Mouse (Mus musculus) heart, adult 11 months (tissue): ENCODE measurements around the gene Rpl6.
"Not testable (repeated sequence)": the region's sequence is repeated elsewhere in the genome, so short reads cannot be mapped to it uniquely, and the experiment has no call there.

Source experiments
- DNase-seq: peaks from one replicate; pipeline ENCODE4 v3.0.0; 2022

The Rpl6 gene

GRCm38 (mm10) chr5:121226406-121226805 lies 22.1 kb downstream of the Rpl6 start:
- no peak for DNase-seq

DNA sequence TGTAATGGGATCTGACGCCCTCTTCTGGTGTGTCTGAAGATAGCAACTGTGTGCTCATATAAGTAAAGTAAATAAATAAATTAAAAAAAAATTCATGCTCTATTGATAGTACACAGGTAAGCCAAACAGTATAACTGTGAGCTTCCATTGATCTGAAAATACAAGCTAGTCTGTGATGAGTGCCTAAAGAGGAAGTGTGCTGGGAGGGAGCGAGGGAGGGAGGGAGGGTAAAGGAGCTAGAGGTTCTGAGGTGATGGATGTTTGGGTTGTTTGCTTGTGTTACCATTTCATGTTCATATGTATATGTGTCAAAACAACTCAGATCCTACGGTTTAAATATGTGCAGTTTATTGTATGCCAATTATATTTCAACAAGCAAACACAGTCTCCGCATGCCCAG lies 22.6 kb downstream of the Rpl6 start:
- DNase-seq = no peak

GRCm38 (mm10) chr5:121227330-121227729 lies 23.0 kb downstream of the Rpl6 start:
- not testable (repeated sequence) for DNase-seq

DNA sequence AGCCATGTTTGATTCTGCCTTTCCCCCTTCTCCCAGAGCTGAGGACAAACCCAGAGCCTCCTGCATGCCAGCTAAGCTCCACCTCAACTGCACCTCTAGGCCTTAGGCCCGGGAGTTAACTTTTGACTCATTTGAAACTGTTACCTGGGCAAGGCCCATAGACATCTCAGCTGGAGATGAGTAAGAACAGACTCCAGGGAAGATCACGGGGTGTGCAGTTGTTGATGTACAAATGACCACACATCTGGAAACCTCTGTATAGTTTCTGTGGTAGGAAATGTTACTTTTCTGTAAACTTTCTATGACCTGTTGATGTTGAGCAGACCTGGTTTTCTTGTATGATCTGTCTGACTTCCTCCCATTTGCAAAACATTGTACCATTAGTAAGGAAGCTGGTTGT lies 24.9 kb downstream of the Rpl6 start:
- no peak for DNase-seq

- no peak for DNase-seq
These were observed 26.5 kb downstream of the Rpl6 start for GRCm38 (mm10) chr5:121230811-121231210.

DNA sequence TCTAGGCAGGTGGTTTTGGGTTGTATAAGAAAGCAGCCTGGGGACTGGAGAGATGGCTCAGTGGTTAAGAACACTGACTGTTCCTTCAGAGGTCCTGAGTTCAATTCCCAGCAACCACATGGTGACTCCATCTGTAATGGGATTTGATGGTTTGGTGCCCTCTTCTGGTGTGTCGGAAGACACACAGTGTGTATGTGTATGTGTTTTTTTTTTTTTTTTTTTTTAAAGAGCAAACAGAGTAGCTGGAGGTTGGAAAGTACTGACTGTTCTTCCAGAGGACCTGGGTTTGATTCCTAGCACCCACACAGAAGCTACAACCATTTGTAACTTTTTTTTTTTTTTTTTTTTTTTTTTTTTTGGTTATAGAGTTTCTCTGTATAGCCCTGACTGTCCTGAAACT lies 28.5 kb downstream of the Rpl6 start:
- DNase-seq = no peak

GRCm38 (mm10) chr5:121233726-121234125 lies 29.4 kb downstream of the Rpl6 start:
- no peak for DNase-seq

DNA sequence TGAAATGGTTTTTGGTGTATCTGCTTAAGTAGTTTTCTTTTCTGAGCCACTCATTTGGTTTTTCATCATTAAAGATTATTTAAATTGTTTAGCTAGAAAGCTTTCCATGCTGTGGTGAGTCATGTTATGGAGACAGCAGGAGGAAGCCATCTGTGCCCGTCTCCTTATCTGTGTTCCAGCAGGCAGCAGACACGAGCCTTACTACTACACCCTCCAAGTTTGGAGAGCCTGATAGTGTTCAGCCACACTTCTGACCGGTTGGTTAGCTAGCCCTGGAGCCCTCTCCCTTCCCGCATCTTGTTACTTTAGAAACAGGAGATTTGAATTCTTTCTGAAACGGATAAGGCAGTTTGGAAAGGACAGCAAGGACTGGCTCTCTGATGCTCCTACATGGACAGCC lies 31.9 kb downstream of the Rpl6 start:
- peak; percentile 92 for DNase-seq

- no peak for DNase-seq
These were observed 33.9 kb downstream of the Rpl6 start for GRCm38 (mm10) chr5:121238208-121238607.

DNA sequence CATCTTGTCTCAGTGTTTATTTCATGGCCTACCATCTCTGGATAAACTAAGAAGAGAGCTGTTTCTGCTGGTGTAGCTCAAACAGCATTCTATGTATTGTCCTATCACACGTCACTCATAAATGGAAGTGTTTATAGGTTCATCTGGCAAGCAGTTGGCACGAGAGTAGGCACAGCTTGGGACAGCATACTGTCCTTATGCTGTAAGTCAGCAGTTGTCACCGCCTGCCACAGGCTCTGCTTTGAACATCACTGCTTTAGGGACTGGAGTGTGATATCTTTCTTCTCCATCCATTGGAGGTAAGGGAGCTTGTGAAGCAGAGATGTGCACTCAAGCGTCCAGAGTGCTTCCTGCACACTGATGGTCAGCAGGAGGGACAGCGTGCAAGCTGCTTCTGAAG lies 35.6 kb downstream of the Rpl6 start:
- no peak for DNase-seq

DNA sequence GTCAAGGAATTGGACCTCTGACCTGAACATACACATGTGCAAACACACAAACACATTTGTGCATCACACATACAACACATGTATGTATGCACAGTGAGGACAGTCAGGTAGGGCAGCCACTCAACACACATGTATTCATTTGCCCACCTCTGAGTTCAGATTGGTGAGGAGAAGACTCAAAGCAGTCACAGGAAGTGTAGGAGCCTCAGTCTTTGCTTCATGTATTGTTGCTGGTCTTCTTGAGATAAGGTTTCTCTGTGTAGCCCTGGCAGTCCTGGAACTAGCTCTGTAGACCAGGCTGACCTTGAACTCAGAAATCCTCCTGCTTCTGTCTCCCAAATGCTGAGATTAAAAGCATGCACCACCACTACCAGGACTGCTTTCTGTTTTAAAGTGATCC lies 36.9 kb downstream of the Rpl6 start:
- DNase-seq = no peak

- DNase-seq = peak; percentile 73
These were observed 38.0 kb downstream of the Rpl6 start for GRCm38 (mm10) chr5:121242261-121242660.

DNA sequence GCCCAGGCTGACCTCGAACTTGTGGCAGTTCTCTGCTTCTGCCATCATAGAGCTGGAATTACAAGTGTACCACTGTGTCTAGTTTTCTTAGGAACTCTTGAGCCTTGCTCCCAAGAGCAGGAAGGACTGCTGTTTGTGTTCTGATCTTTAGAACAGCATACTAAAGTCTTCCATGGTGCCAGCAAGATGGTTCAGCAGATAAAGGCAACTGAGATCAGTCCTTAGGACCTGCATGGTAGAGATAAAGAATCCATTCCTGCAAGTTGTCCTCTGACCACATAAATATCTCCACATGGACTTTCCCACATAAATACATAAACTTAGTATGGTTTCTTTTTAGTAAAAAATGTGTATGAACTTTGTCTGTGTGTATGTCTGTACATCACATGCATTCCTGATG lies 38.4 kb downstream of the Rpl6 start:
- DNase-seq = peak; percentile 5

DNA sequence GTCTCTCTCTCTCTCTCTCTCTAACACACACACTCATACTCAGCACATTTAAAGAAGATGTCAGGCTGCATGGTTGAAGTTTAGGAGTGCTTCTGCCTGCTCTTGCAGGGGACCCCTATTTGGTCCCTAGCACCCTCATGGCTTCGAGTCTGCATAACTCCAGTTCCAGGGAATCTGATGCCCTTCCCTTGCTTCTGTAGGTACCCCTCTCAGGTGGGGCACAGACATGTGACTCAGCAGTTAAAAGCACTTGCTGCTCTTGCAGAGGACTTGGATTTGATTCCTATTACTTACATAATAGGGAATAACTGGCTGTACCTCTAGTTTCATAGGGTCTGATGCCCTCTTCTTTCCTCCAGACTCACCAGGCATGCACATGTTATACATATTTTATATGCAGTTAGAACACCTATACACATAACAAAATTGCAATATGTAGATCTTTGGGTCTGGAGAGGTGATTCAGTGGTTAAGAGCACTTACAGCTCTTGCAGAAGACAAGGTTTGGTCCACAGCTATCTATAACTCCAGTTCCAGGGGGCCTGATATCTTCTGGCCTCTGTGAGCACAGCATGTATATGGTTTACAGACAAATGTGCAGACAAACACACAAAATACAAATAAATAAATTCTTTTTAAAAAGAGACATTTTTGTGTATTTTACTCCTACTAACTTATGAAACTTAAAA lies 39.5 kb downstream of the Rpl6 start:
- peak; percentile 72 for DNase-seq

- peak; percentile 16 for DNase-seq
These were observed 40.1 kb downstream of the Rpl6 start for GRCm38 (mm10) chr5:121244365-121244731.

- peak; percentile 43 for DNase-seq
These were observed 40.9 kb downstream of the Rpl6 start for GRCm38 (mm10) chr5:121245201-121245600.

GRCm38 (mm10) chr5:121248766-121249394 lies 44.6 kb downstream of the Rpl6 start:
- no peak for DNase-seq

DNA sequence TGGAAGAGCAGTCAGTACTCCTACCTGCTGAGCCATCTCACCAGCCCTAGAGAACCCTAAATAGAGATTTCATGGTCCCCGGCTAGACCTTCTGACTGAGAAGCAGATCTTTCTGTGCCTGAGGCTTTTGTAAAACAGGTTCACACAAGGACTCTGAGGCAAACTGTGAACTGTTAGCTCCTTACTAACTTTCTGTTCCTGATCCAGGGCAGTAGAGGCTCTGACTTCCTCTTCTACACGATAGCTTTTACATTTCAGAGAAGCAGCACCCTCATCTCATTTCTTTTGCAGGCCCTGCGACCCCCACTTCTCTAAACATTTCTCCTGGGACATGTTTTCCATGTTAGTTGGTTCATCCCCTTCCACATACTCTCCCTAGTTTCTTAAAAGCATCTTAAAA lies 45.4 kb downstream of the Rpl6 start:
- DNase-seq = no peak

DNA sequence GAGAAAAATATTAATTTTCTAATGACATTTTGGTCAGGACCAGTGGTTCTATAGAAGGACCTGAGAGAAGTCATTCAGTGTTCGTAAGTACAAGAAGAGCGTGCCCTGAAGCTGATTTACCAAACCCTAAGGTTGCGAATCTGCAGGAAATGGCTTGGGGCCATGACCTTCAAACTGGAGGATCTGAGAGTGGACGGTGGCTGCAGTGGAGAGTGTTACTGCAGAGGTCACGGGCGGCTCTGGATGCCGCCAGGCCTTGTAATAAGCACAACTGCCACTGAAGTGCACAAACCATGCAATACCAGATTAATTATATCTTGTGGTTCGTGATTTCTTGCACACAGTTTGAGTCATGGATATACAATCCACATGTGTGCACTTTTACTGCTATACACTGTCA lies 47.5 kb downstream of the Rpl6 start:
- DNase-seq = no peak

- no peak for DNase-seq
These were observed 49.7 kb downstream of the Rpl6 start for GRCm38 (mm10) chr5:121253816-121254497.

GRCm38 (mm10) chr5:121254977-121255376 lies 50.7 kb downstream of the Rpl6 start:
- DNase-seq = no peak
